Mouse (Mus musculus): ENCODE data around the gene Arhgap24.

DNA sequence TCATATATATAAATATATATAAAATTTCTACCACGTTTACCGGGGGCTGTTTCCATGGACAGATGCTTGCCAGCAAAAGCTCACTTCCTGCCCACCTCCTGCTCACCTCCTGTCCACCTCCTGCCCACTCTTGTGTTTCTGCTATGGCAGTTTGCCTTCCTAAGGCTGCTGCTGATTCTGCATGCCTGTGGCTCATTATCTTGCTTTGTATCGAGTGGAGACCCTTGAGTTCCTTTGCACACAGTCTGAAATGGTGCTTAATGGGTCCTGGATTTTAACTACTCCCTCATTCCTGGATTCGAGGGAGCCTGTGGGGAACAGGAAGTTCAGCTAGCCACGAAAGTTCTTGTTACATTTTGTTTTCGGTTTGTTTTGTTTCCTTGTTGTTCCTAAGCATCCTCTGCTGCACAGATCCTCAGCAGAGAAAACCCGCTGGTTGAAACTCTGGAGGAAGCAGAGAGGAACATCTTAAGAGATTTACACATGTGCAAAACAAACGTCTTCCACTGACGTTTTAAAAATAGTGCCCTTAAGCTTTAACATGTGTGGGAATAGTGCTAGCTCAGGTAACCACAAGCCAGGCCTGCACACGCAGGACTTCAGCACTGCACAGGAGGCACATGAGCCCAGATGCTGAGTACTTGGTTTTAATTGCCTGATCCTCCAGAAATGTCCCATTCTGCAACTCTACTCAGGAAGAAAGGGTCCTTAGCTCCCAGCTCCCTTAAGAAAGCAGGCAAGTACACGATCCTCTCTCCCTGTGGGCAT lies 69.9 kb downstream of the Arhgap24 start:
- TF ChIP-seq CTCF (IDR thresholded peaks at IDR 0.05; ENCODE audit: low read depth) (no peak), EP300 (IDR thresholded peaks at IDR 0.05; ENCODE audit: low read depth) (no peak)

Measured in liver, postnatal 0 days (tissue).